Mouse (Mus musculus) small intestine, adult 2 months (tissue): ENCODE measurements around the gene Ssmem1.

Experiments used
- CTCF ChIP-seq: fragments of 200-500 bp; IDR thresholded peaks from 2 replicates; pipeline ENCODE4 v1.5.1; 2012; ENCODE audit warnings: low read depth, mild to moderate bottlenecking, control low read depth, inconsistent platforms, low read length, moderate library complexity, mixed read lengths; ENCODE audit not compliant: insufficient replicate concordance, insufficient read length; ENCODE audit errors: extremely low read depth
- POLR2A ChIP-seq: fragments of 200-500 bp; IDR thresholded peaks from 2 replicates; pipeline ENCODE4 v1.6.1; 2012; ENCODE audit warnings: low read depth, mild to moderate bottlenecking, control low read depth, inconsistent platforms, low read length, moderate library complexity

- TF ChIP-seq CTCF (no peak), POLR2A (no peak)
Measured at GRCm38 (mm10) chr6:30562132-30562531, 52.5 kb downstream of the Ssmem1 start.
